Mouse (Mus musculus): ENCODE data around the gene Pla2g6.

Gene Pla2g6

DNA sequence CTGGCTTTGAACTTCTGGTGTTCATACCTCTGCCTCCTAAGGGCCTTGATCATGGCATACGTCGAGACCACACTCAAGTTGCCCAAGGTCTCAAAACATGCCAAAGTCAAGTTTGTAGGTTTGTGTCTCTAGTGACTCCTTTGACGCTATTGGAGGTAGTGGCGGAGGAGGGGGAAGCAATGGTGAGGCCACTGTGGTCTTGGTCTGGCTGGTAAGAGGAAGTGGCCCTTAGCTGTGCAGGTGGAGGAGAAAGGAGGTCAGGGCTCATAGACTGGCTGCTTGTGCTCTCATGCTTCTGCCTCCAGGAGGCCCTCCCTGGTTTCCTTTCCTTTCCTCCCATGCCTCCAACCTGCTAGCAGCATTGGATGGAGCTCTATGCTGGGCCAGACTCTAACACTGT is 22.7 kb upstream of the Pla2g6 start:
- DNase-seq, result no peak

DNA sequence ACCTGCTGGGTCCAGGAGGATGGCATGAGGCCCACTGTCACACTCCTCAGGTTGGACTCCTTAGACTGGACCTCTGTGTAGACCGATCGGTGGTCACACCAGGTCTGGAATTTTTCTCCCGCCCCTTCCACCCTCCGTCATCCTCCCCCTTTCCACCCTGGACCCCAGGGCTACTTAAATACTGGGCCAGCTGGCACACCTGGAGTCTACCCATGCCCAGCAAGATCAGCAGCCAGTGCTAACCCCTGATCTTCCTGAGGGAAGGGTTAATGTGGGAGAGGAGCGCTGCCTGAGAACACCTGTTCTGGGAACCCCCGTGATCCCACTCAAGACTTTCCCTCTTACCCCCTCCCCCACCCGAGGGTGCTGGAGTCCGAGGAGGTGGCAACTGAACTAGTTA is 20.5 kb upstream of the Pla2g6 start:
- DNase-seq, result no peak

DNA sequence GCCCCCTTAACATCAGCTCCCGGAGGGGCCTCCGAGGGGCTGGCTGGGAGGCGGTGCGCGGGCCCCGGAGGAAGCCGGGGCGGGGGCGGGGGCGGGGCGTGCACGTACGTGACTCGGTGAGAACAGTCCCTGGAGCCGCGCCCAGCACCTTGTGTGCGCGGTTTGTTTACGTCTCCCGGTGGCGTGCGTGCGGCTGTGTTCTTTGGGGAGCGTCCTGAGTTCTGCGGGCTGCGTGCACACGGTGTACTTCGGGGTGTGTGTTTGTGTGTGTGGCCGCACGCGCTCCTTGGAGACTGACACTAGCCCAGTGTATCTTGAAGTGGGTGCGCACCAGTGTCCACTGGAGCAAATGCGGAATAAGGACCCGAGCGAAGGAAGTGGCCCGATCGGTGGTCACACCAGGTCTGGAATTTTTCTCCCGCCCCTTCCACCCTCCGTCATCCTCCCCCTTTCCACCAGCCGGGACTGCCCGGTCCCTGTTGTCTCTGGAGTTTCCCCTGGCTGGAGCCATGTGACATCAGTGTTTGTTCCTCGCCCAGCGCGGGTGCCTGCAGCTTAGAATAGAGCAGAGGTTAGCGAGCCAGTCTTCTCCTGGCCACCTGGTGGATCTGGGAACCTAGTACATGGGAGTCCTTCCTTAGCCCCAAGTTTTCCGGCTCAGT is 19.8 kb upstream of the Pla2g6 start:
- peak; percentile 69 for DNase-seq

DNA sequence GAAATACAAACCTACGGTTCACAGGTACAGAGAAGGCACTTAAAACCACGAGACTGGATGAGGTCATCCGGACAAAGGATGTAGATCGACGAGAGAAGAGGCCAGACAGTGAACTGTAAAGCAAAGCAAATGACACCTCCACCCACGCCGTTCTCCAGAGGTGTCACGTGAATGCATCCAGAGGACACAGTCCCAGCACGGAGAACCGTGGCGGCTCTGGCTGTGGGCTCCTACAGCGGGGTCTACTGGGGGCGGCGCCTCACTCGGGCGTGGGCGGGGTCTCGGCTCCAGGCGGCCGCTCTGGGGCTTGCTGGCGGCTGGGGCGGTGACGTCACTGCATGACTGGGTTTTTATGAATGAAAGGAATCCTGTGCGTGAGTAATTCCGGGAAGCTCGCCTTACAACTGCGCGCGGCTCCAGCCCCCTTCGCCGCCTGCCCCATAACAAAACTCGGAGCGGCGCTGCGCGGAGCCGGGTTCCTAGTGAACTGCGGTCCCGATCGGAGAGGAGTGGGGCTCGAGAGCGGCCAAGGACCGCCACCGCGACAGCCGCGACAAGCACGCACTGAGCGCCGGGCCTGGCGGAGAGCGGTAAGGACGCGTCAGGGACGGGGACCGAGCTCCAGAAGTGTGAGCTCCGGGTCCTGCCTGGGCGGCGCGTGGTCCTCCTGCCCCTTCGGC is 19.1 kb upstream of the Pla2g6 start:
- peak; percentile 83 for DNase-seq

DNA sequence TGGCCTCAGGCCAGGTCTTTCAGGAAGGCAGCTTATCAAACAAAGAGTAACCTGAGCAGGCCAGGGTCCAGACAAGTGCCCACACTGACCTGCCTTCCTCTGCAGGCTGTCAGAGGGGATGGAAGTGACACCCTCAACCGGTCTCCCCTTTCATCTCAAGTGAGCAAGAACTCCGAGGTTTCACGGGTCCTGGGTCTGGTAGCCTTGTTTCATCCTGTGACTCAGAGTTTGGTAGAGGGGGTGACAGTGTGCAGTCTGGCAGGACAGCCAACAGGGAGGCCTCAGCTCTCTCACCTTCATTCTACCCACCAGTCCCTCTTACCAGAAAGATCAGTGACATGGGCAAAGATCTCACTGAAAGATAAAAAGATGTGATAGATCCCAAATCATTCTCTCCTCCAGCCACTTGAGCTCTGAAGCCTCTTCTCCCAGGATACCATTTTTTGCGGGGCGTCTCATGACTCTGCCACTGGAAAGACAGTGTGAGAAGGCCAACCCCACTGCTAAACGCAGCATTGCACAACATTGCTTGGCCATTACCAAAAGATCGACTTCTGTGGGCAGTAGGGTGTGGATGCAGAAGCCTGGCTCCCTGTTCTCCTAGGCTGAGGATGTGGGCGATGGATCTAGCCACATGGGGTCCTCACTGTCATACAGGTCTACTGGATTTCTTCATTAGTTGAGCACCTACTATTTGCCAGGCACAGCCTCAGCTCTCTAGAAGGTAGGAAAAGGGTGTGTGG is 18.0 kb upstream of the Pla2g6 start, which contains the start of gene Maff:
Maff (plus strand) TSS at position 571 of the 743 bp plus-strand sequence.
- DNase-seq, result no peak

DNA sequence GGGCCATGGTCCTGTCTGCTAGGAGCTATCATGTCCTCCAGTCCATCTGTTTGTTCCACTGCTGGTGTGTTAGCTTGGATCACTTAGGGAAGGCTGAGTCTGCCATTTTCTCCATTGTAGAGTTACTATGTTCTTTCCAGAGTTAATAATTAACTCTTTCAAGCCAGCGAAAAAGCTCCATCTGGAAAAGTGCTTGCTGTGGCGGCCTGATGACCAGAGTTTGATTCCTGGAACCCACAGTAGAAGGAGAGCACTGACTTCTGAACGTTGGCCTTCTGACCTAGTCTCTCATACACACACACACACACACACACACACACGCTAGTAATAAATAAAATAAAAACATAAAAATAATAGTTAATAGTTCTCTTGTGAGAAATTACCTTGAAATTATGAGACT is 16.4 kb upstream of the Pla2g6 start:
- DNase-seq, result peak; percentile 78

DNA sequence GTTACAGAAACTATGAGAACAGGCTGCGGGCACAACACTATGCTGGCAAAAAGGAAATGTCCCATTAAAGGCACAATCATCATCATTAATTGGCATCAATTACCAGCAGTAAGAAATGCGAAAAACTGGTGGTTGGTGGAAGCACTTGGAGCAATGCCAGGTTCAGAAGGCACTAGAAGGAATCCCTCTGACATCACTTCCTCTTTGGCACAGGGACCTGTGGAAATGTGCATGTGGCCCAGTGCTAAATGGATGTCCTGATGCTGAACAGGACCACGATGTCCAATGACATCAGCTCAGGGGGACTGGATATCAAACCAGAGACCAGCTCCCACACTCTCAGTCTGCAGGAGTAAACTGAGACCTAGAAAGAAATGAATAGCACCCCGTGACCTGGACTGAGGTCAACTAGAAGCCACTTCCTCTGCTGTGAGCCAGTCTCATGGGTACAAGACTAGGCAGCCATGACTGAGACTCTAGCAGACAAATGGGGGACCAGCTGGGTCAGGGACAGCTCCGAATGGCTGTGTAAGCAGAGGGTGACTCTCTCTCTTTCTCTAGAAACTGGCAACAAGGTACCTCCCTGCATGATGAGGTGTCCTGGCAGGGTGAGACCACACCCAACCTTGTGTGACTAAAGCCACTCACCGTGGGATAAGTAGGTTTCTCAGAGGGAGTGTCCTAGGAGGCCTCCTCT is 14.6 kb upstream of the Pla2g6 start:
- DNase-seq, result no peak

DNA sequence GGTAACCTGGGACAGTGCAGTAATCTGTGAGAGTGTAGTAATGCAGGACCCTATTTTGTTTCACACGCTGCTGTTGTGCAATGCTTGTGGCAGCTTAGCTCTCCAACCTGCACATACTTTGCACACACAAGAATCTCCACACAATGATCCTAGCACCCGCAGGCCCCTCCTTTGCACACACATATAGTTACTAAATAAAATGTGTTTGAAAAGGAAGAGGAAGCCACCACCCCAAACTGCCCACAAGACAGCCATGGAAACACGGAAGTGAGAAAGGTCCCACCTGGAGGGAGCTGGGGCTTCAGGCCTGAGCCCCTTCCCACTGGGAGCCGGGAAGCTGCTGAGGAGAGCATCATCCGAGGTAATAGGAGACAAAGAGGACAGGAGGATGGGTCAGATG is 10.8 kb upstream of the Pla2g6 start:
- no peak for DNase-seq

DNA sequence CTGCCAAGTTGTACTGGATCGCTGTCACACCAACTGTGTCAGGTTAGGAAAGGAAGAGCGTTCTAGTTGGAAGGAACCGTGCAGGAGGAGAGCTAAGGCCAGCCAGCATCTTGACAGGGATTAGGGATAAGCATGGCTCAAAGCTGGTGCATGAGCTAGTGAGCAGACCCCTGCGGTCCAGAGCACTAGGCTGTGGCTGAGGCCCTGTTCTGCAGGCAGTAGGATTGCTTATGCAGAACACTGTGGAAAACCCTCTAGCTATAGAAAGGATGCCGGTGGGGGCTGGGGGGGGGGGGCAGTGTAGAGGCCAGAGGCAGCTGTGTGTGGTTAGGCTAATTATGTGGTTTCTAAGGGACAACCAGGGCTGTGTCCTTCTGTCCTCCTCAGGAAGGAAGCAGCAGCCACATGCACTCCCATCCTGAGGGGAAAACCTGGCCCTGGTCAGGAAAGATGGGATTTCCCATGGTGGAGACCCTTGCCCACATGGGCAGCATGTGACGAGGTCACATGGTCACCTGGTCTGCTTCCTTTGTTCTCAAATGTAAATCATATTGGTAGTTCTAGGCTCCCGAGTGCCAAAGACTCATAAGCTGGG is 7.0 kb upstream of the Pla2g6 start:
- no peak for DNase-seq

DNA sequence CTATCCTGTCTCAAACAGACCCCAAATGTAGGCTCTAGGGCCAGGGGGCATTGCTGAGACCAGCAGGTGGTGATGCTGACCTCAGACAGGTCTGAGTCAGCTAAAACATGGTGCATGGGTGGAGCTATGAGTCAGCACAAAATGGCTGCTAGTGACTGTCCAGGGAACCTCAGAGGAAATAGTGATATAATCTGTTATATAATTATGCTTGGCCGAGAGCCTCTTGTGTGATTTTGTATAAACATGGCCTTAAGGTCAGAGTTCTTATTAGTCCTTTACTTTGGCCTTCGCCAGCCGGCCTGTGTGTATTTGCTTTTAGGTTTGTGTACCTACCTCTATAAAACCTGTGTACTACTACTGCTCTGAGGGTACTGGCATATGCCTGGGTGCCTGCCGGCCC is 5.2 kb upstream of the Pla2g6 start:
- DNase-seq, result peak; percentile 82

DNA sequence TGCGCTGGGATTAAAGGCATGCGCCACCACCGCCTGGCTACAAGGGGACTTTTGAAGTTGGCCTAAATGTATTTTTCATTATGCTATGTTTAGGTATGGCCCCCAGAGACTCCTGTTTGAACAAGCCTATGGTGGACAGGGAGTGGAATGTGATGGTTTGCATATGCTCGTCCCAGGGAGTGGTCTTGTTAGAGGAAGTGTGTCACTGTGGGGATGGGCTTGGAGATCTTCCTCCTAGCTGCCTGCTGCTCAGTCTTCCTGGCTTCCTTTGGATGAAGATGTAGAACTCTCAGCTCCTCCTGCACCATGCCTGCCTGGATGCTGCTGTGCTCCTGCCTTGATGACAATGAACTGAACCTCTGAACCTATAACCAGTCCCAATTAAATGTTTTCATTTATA is 2.3 kb upstream of the Pla2g6 start:
- no peak for DNase-seq

DNA sequence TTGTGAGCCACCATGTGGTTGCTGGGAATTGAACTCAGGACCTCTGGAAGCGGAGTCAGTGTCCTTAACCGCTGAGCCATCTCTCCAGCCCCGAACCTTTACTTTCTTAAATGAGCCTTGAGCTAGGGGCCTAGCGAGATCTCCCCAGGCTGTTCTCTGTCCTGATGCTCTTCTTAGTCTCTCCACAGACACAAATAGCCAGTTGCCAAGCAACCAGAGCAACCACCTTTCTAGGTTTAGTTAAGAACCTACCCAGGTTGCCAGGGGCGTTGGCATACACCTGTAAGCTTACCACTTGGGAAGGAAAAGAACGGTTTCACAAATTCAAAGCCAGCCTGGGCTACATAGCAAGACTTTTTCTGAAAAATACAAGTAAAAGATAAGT is 1.8 kb upstream of the Pla2g6 start:
- no peak for DNase-seq

DNA sequence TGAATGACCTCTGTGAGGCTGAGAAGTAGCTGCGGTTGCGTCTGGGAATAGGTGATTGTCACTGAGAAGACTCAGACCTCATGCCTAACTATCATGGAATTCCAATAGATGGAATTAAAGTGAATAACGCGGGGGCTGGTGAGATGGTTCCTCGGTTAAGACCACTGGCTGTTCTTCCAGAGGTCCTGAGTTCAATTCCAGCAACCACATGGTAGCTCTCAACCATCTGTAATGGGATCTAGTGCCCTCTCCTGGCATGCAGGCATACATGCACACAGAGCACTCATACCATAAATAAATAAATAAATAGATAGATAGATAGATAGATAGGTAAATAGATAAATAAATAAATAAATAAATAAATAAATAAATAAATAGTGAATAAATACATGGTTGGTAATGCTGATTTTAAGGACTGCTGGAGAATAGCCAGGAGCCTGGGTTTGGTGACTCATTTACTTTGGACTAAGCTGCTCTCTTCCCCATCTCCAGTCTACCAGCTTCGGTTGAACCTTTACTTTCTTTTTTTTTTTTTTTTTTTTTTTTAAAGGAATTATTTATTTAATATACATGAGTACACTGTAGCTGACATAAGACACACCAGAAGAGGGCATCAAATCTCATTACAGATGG is 1.3 kb upstream of the Pla2g6 start:
- peak; percentile 20 for DNase-seq

DNA sequence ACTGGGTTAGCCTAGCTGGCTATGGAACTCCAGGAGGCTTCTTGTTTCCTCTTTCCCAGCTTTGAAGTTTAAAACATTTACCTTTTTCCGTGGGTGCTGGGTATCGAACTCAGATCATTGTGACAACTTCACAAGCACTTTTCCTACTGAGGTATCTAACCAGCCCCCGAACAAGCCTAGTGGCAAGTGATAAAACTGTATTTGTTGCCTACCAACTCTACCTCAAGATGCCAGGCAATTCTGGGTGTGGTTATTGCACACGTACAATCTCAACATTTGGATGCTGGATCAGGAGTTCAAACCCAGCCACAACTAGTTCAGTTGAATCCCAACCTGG is 717 bp upstream of the Pla2g6 start:
- peak; percentile 19 for DNase-seq

DNA sequence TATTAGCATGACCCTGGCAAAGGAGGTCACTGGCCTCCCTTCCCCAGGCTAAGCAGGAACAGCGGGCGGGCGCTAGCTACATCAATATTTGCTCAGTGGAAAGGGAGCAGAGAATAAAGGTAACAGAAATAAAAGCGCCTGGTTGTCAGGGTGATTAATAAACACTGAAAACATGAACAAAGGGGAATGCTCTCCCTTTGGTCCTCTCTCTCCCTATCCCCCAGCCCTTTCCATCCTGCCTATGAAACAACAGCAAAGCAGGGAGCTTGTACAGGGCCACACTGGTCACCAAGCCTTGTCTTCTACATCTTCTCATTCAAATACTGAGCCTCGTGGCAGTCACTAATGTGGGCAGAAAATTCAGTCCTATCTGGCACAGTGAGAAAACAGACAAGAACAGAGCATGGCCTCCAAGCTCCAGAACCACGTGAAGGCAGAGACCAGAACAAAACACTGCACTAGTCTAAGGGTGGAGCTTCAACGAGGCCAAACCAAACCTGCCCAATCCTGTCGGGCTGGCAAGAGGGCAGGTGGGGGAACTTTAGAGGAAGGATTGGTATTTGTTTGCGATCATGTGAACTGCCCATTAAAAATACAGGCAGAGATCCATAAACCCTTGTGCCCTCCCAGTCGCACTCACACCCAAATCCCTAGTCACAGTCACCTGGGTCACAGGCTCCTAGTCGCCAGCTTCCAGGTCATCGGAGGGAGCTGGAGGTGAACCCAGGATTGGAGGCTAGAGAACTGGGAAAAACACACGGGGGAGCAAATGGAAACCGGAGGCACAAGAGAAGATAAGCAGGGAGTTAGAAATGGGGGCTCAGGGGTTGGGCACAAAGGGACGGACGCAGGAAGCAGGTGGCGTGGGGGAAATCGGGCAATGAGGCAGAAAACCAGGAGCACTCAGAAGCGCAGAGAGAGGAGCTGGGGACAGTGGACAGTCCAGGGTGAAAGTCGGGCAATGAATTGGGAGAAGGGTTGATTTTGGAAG is 924 bp downstream of the Pla2g6 start:
- peak; percentile 87 for DNase-seq

DNA sequence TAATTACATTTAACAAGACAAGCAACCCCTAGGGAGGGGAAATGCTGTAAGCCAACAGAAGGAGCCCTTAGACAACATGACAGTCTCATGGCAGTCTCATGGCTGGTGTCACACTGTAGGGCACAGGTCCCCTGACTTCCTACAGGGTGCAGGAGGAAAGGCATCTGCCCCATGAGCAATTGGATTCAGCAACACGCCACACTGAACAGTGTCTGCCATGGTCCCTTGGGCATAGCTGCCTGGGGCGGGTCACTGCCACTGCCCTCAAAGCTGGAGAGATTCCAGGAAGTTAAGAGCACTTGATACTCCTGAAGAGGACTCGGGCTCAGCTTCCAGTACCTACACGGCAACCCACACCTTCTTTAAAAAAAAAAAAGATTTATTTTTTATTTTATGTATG is 1.9 kb downstream of the Pla2g6 start:
- DNase-seq, result peak; percentile 40

DNA sequence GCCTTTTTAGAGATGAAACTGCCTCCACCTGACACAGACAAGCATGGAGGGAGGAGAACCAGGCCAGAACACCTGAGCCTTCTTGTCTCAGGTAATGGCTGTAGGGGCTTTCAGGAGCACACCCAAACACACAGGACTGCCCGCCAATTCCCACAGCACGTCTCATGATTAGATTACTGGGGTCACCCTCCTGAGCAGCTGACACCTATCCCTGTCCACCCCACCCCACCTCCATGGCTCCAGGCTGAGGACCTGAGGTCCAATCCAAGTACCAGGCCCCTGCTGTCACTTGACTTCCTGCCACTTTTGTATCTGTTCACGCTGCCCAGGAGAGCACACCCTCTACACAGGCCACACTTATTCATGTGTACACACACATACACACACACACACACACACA is 2.4 kb downstream of the Pla2g6 start:
- DNase-seq, result no peak

DNA sequence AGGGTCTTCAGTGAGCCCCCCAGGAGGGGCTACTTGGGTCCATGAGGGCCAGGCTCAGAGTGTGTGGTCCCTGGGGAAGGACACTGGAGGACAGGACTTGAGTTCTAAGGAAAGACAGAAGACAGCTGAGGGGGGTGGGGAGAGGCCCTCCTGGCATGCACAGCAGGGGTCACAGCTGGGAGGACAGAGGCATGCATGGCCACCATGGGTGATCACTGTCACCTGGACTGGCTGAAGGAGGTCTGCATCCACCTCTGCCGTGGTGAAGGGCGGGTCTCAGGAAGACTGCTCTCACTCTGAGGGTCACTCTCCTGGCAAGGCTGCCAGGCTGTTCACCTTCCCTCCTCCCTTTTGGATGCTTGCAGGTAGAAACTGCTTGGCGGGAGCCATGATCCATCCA is 3.8 kb downstream of the Pla2g6 start:
- DNase-seq, result no peak

DNA sequence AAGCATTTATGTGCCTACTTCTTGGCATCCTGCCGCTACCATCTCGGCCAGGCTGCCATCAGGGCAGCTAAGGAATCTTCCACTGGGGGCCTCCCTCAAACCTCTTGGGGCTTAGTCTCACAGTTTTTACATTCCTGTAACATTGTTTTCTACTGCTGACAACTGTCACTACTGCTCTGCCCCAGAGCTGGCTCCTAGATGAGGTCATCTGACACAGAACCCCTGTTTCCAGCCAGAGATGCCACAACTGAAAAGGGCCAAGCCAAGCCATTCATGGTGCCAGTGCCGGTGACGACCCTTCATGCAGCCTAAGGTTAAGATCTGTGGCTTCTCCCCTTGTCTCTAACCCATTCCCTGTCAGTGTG is 4.4 kb downstream of the Pla2g6 start:
- DNase-seq, result no peak

DNA sequence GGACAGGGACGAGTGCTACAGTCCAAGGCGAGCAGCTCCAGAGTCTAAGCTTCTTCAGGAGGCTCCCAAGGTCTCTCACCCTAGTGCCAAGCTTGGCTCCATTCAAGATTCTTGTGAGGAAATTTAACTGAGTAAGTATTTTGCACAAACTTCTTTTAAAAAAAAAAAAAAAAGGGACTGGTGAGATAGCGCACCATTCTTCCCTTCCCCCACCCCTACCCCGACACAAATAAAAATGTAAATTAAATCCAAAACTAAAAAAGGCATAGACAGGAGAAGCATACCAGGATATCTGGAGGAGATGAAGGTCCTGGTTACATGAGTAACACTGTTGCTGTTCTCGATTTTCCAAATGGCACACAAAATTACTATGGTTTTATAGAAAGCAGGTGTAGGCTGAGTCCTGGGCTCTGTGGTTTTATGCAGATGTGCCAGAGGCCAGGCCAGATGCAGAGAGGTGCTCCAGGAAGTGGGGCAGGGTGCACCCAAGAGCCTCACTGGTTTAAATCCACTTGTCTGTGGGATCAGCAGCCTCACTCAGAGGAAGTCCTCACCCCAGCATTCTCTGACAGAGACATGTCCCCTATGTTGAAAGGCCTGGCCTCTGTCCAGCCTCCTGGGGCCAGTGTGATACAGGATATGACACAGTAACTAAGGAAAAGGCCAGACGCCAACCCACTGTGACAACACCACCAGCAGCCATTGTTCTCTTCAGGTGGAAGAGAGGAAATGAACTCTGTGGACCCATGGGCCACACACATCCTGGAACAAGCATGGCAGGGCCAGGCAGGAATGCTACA is 5.0 kb downstream of the Pla2g6 start:
- DNase-seq, result peak; percentile 87
